In genomic region chr7:28540526-28540925, GRCm38 (mm10) we compare ENCODE assay signal across 25 mouse cellular contexts. TPM values are rescaled to one million over a fixed set of nuclear protein-coding genes. Genes with fewer than 3 reads are reported as not detected.
DNase-seq lines count a peak whose midpoint lies in the region; ATAC-seq lines count a peak whose summit lies in the region.
"Had no signal": no experiment of that assay in that cellular context is flagged by ENCODE, and none has a peak within 500 bp of the region (broad histone marks: within the 10 kb centered on the region; RNA-seq: fewer than 3 reads in every experiment).

Gene Sycn (plus strand): TSS chr7:28540885.

- peak within 1 kb of the TSS; percentile 36; the same call in 1 of the 2 replicates for H3K27ac ChIP-seq in intestine, embryonic 16.5 days (ENCODE audit: low read length)
- no peak within 1 kb of the TSS for H3K27ac ChIP-seq in stomach, embryonic 14.5 days (ENCODE audit: low read length)
- no peak within 1 kb of the TSS for H3K27ac ChIP-seq in heart, embryonic 11.5 days (ENCODE audit: low read depth, low read length)
- H3K27ac ChIP-seq: embryonic facial prominence, embryonic 13.5 days; forebrain, embryonic 12.5 days; gastrocnemius, adult 2 months; heart, embryonic 13.5 days; hindbrain, embryonic 12.5 days had no signal

- no peaks in the 10 kb centered on the region for H3K36me3 ChIP-seq in megakaryocyte, embryonic 14.5 days (replicated peaks; ENCODE audit: low read length)
- no peaks in the 10 kb centered on the region for H3K36me3 ChIP-seq in intestine, embryonic 16.5 days (ENCODE audit: control insufficient read depth, insufficient read depth, low read length)
- no peaks in the 10 kb centered on the region for H3K36me3 ChIP-seq in stomach, embryonic 14.5 days (ENCODE audit: control insufficient read depth, insufficient read depth, low read length)
- no peaks in the 10 kb centered on the region for H3K36me3 ChIP-seq in heart, embryonic 11.5 days (ENCODE audit: control insufficient read depth, insufficient read depth, low read length)
- H3K36me3 ChIP-seq: embryonic facial prominence, embryonic 13.5 days; forebrain, embryonic 12.5 days; heart, embryonic 13.5 days; hindbrain, embryonic 12.5 days had no signal

- H3K4me3 ChIP-seq in megakaryocyte, embryonic 14.5 days (replicated peaks): peak within 1 kb of the TSS; percentile 28
- no peak within 1 kb of the TSS for H3K4me3 ChIP-seq in intestine, embryonic 16.5 days (ENCODE audit: low read length)
- no peak within 1 kb of the TSS for H3K4me3 ChIP-seq in stomach, embryonic 14.5 days (ENCODE audit: low read depth, low read length)
- H3K4me3 ChIP-seq in heart, embryonic 11.5 days (ENCODE audit: low read depth, low read length): no peak within 1 kb of the TSS
- H3K4me3 ChIP-seq: embryonic facial prominence, embryonic 13.5 days; forebrain, embryonic 12.5 days; gastrocnemius, adult 2 months; heart, embryonic 13.5 days; hindbrain, embryonic 12.5 days had no signal

- WGBS in intestine, embryonic 16.5 days: 47% methylated on average over 4 of the region's 4 CpGs
- 67% methylated on average over 4 of the region's 4 CpGs for WGBS in stomach, embryonic 14.5 days
- 61% methylated on average over 4 of the region's 4 CpGs for WGBS in heart, embryonic 11.5 days (ENCODE audit: insufficient replicate concordance)

- H3K9me3 ChIP-seq in megakaryocyte, embryonic 14.5 days: peaks cover 18% of the 10 kb centered on the region
- H3K9me3 ChIP-seq in intestine, embryonic 16.5 days (ENCODE audit: control insufficient read depth, low read length): no peaks in the 10 kb centered on the region
- H3K9me3 ChIP-seq in stomach, embryonic 14.5 days (ENCODE audit: control insufficient read depth, low read depth, low read length): no peaks in the 10 kb centered on the region
- no peaks in the 10 kb centered on the region for H3K9me3 ChIP-seq in heart, embryonic 11.5 days (replicated peaks; ENCODE audit: control insufficient read depth, low read length)
- H3K9me3 ChIP-seq: embryonic facial prominence, embryonic 13.5 days; forebrain, embryonic 12.5 days; heart, embryonic 13.5 days; hindbrain, embryonic 12.5 days had no signal

- peaks cover 31% of the 10 kb centered on the region for H3K27me3 ChIP-seq in megakaryocyte, embryonic 14.5 days (replicated peaks)
- peaks cover 7% of the 10 kb centered on the region for H3K27me3 ChIP-seq in intestine, embryonic 16.5 days (replicated peaks; ENCODE audit: control insufficient read depth, insufficient read depth, low read length)
- no peaks in the 10 kb centered on the region for H3K27me3 ChIP-seq in stomach, embryonic 14.5 days (ENCODE audit: control insufficient read depth, insufficient read depth, low read length)
- peaks cover 17% of the 10 kb centered on the region for H3K27me3 ChIP-seq in heart, embryonic 11.5 days (ENCODE audit: control insufficient read depth, insufficient read depth, low read length)

- peak; percentile 67 for DNase-seq in yolk sac, embryonic 10.5 days (ENCODE audit: low spot score)
- no peak for DNase-seq in retina, postnatal 1 day
- DNase-seq: adrenal gland, postnatal 14 days; cerebellum, adult 11-12 months; cerebellum, adult 9-11 months; cerebellum, postnatal 36 days; gastrocnemius, adult 2 months; gastrocnemius, postnatal 25 days; heart, postnatal 4 days had no signal

- H3K9ac ChIP-seq in intestine, embryonic 16.5 days (ENCODE audit: low read depth, low read length): no peak within 1 kb of the TSS
- no peak within 1 kb of the TSS for H3K9ac ChIP-seq in stomach, embryonic 14.5 days (replicated peaks; ENCODE audit: low read depth, low read length)
- no peak within 1 kb of the TSS for H3K9ac ChIP-seq in heart, embryonic 11.5 days (ENCODE audit: low read depth, low read length)
- H3K9ac ChIP-seq: embryonic facial prominence, embryonic 13.5 days; forebrain, embryonic 12.5 days; heart, embryonic 13.5 days; hindbrain, embryonic 12.5 days had no signal

- H3K4me1 ChIP-seq in megakaryocyte, embryonic 14.5 days: peaks cover 10% of the 10 kb centered on the region
- H3K4me1 ChIP-seq in intestine, embryonic 16.5 days (ENCODE audit: control insufficient read depth, insufficient read depth, low read length): peaks cover 8% of the 10 kb centered on the region; the same call in 1 of the 2 replicates
- H3K4me1 ChIP-seq in stomach, embryonic 14.5 days (ENCODE audit: control insufficient read depth, insufficient read depth, low read length): 0 out of 2 replicates have a peak, but pooled peaks cover 2% of the 10 kb centered on the region
- H3K4me1 ChIP-seq in heart, embryonic 11.5 days (ENCODE audit: control insufficient read depth, insufficient read depth, low read length): no peaks in the 10 kb centered on the region
- H3K4me1 ChIP-seq: embryonic facial prominence, embryonic 13.5 days had no signal

- ATAC-seq in megakaryocyte, adult 5-6 weeks (ENCODE audit: poor library complexity, severe bottlenecking): no peak
- peak; percentile 70 for ATAC-seq in intestine, embryonic 16.5 days
- peak; percentile 12; the same call in 1 of the 2 replicates for ATAC-seq in stomach, embryonic 14.5 days (ENCODE audit: insufficient number of reproducible peaks, insufficient read depth, low FRiP score, low read depth)
- no peak for ATAC-seq in heart, embryonic 11.5 days (replicated peaks; ENCODE audit: insufficient number of reproducible peaks, low FRiP score, low TSS enrichment)
- ATAC-seq: activated CD4-positive, CD25-positive, alpha-beta regulatory T cell, adult 4 months; Patski had no signal

- H3K4me2 ChIP-seq in intestine, embryonic 16.5 days (ENCODE audit: low read depth, low read length): no peak within 1 kb of the TSS
- no peak within 1 kb of the TSS for H3K4me2 ChIP-seq in stomach, embryonic 14.5 days (replicated peaks; ENCODE audit: low read depth, low read length)
- no peak within 1 kb of the TSS for H3K4me2 ChIP-seq in heart, embryonic 11.5 days
- H3K4me2 ChIP-seq: embryonic facial prominence, embryonic 13.5 days; forebrain, embryonic 12.5 days; heart, embryonic 13.5 days; hindbrain, embryonic 12.5 days had no signal

RNA-seq across cellular contexts. Expression of gene Sycn, which starts in this region (rescaled TPM):
- not detected in 2 replicates for polyA plus RNA-seq in megakaryocyte, embryonic 14.5 days (2012; ENCODE audit: insufficient read depth, low replicate concordance)
- not detected in 2 replicates for total RNA-seq in megakaryocyte, adult 5-6 weeks (2015)
- not detected in 2 replicates for total RNA-seq in megakaryocyte, adult 5-6 weeks (2017)
- polyA plus RNA-seq in intestine, embryonic 16.5 days (2015; fragmentation: Nextera tagmentation; extraction: Ambion mirVana): 94.3 and 150 TPM in 2 replicates
- 0.49 and 1.0 TPM in 2 replicates for polyA plus RNA-seq in stomach, embryonic 14.5 days (2014; fragmentation: Nextera tagmentation; extraction: Ambion mirVana)
- polyA plus RNA-seq in heart, embryonic 11.5 days (2014; fragmentation: Nextera tagmentation; extraction: Ambion mirVana): not detected in 2 replicates
- total RNA-seq: adrenal gland, adult 18-20 months; adrenal gland, postnatal 14 days; CH12.LX; gastrocnemius, adult 2 months; gastrocnemius, postnatal 25 days; granulocyte monocyte progenitor cell, adult 5-6 weeks; heart, adult 8-10 months; heart, postnatal 4 days had no signal
- polyA plus RNA-seq: activated CD4-positive, CD25-positive, alpha-beta regulatory T cell, adult 4 months; embryonic facial prominence, embryonic 13.5 days; forebrain, embryonic 12.5 days; heart, embryonic 13.5 days; heart, postnatal 0 days; hindbrain, embryonic 12.5 days; Patski had no signal

Comparison
In these comparisons a context has a peak if more than half of its experiments do, and no peak if none do; other contexts are left out.
1. RNA of gene Sycn (polyA plus RNA-seq): 94.3 to 150 TPM in intestine, embryonic 16.5 days; 0.49 to 1.0 TPM in stomach, embryonic 14.5 days, not detected in megakaryocyte, embryonic 14.5 days and not detected in heart, embryonic 11.5 days; every median in the first group is over 10 times any median in the second.
2. ATAC-seq: peak in intestine, embryonic 16.5 days (single experiment) and stomach, embryonic 14.5 days (single experiment); none in megakaryocyte, adult 5-6 weeks (single experiment) and heart, embryonic 11.5 days (single experiment).